In the genomic region with DNA sequence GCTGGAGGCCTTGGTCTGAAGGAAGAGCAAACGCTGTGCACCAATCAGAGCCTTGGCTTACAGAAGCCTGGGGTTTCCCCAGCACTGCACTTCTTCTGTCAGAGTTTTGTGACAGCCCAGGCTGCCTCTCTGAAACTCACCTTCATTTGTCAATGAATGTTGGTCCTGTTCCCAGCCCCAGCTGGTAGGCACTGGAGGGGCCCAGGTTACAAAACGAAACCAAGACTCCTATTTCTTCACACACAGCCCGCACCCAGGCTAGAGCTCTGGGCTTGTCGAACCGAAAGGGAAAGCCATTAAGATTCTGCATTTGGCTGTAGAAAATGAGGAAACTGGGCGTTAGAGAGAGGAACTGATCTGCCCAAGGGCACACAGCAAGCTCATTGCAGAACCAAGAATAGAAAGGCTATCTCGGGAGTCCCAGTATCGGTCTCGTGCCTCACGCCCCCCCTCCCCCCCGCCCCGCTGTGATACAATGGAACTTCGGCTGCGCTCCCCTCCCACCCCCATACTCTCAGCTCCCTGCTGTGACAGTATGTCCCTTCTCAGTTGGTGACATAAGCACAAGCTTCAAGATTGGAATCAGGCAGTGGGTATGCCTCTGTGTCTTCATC, we compare ENCODE assay signal across 8 mouse cellular contexts.
DNase-seq lines count a peak whose midpoint lies in the region; ATAC-seq lines count a peak whose summit lies in the region.

No protein-coding gene starts in this region.

- H3K9ac ChIP-seq in embryonic facial prominence, embryonic 13.5 days: peak overlapping the region; percentile 54
- H3K9ac ChIP-seq in heart, embryonic 11.5 days (ENCODE audit: low read depth, low read length): peak overlapping the region; percentile 65; the same call in 1 of the 2 replicates
- peak overlapping the region; percentile 33; the same call in 1 of the 2 replicates for H3K9ac ChIP-seq in liver, embryonic 12.5 days

- H3K4me1 ChIP-seq in embryonic facial prominence, embryonic 13.5 days: peaks cover 30% of the 10 kb centered on the region
- H3K4me1 ChIP-seq in heart, embryonic 11.5 days (ENCODE audit: control insufficient read depth, insufficient read depth, low read length): peaks cover 13% of the 10 kb centered on the region; the same call in 1 of the 2 replicates
- H3K4me1 ChIP-seq in liver, embryonic 12.5 days: peaks cover 11% of the 10 kb centered on the region

- H3K4me2 ChIP-seq in embryonic facial prominence, embryonic 13.5 days: peak overlapping the region; percentile 58
- H3K4me2 ChIP-seq in heart, embryonic 11.5 days: peak overlapping the region; percentile 72
- H3K4me2 ChIP-seq in liver, embryonic 12.5 days: peak overlapping the region; percentile 71

- DNase-seq in CD4-positive helper T cell, adult 2 months (ENCODE audit: low read depth, low spot score): peak; percentile 48
- peak; percentile 60 for DNase-seq in ZHBTc4 (ENCODE audit: low read depth, low spot score)
- DNase-seq in kidney, adult 9 months: peak; percentile 65
- peak; percentile 21 to 23 for DNase-seq in thymus, postnatal 36 days

- no peaks in the 10 kb centered on the region for H3K36me3 ChIP-seq in embryonic facial prominence, embryonic 13.5 days
- H3K36me3 ChIP-seq in heart, embryonic 11.5 days (ENCODE audit: control insufficient read depth, insufficient read depth, low read length): no peaks in the 10 kb centered on the region
- H3K36me3 ChIP-seq in liver, embryonic 12.5 days: no peaks in the 10 kb centered on the region

- peak overlapping the region; percentile 28; the same call in 1 of the 2 replicates for H3K27ac ChIP-seq in embryonic facial prominence, embryonic 13.5 days
- H3K27ac ChIP-seq in heart, embryonic 11.5 days (ENCODE audit: low read depth, low read length): peak overlapping the region; percentile 89
- no peak overlapping the region; the same call in 1 of the 2 replicates for H3K27ac ChIP-seq in liver, embryonic 12.5 days

- peaks cover 7% of the 10 kb centered on the region; the same call in 1 of the 2 replicates for H3K27me3 ChIP-seq in embryonic facial prominence, embryonic 13.5 days
- H3K27me3 ChIP-seq in heart, embryonic 11.5 days (ENCODE audit: control insufficient read depth, insufficient read depth, low read length): no peaks in the 10 kb centered on the region
- peaks cover 24% of the 10 kb centered on the region for H3K27me3 ChIP-seq in liver, embryonic 12.5 days (replicated peaks)

- peak overlapping the region; percentile 34 for H3K4me3 ChIP-seq in embryonic facial prominence, embryonic 13.5 days
- peak overlapping the region; percentile 42 for H3K4me3 ChIP-seq in heart, embryonic 11.5 days (ENCODE audit: low read depth, low read length)
- H3K4me3 ChIP-seq in liver, embryonic 12.5 days: peak overlapping the region; percentile 54

- H3K9me3 ChIP-seq in embryonic facial prominence, embryonic 13.5 days: 0 out of 2 replicates have a peak, but pooled peaks cover 2% of the 10 kb centered on the region
- H3K9me3 ChIP-seq in heart, embryonic 11.5 days (replicated peaks; ENCODE audit: control insufficient read depth, low read length): no peaks in the 10 kb centered on the region; the same call in 1 of the 2 replicates
- H3K9me3 ChIP-seq in liver, embryonic 12.5 days (replicated peaks): no peaks in the 10 kb centered on the region

- no peak; the same call in 1 of the 2 replicates for ATAC-seq in embryonic facial prominence, embryonic 13.5 days (ENCODE audit: insufficient number of reproducible peaks, insufficient read depth, low FRiP score, low TSS enrichment, low read depth)
- peak; percentile 47; the same call in 1 of the 2 replicates for ATAC-seq in heart, embryonic 11.5 days (replicated peaks; ENCODE audit: insufficient number of reproducible peaks, low FRiP score, low TSS enrichment)
- ATAC-seq in liver, embryonic 12.5 days: peak; percentile 66
- peak; percentile 87 for ATAC-seq in monocyte, adult 5-6 weeks (replicated peaks; ENCODE audit: insufficient number of reproducible peaks, low FRiP score, low TSS enrichment, poor library complexity, severe bottlenecking)

- 9% methylated on average over 14 of the region's 14 CpGs for WGBS in embryonic facial prominence, embryonic 13.5 days
- 8% methylated on average over 14 of the region's 14 CpGs for WGBS in heart, embryonic 11.5 days (ENCODE audit: insufficient replicate concordance)
- 3% methylated on average over 14 of the region's 14 CpGs for WGBS in liver, embryonic 12.5 days (ENCODE audit: insufficient replicate concordance)
